Mouse (Mus musculus) forebrain, embryonic 14.5 days (tissue): ENCODE data around the gene Cdc42se2. TPM values are rescaled to one million over a fixed set of nuclear protein-coding genes. Genes with fewer than 3 reads are reported as not detected.

ENCODE experiments used
- ATAC-seq: fragments of 200-750 bp; cut with Nextera tagmentation; 2 replicates; pipeline ENCODE4 v1.8.0; 2017; ENCODE audit warnings: mild to moderate bottlenecking, moderate library complexity
- DNase-seq: peaks from one replicate; pipeline ENCODE4 v3.0.0-alpha.2; 2015; ENCODE audit warnings: low spot score
- H3K27ac ChIP-seq: fragments of 300-500 bp; sonication (generic); 2 replicates; pipeline ENCODE4 v1.5.1; 2014; ENCODE audit warnings: low read depth, mild to moderate bottlenecking, control low read depth, low read length, moderate library complexity
- H3K27me3 ChIP-seq: fragments of 300-500 bp; sonication (generic); replicated peaks from 2 replicates; pipeline ENCODE4 v1.6.1; 2014; ENCODE audit warnings: low read length, control low read depth, mixed read lengths; ENCODE audit not compliant: control insufficient read depth, insufficient read depth
- H3K36me3 ChIP-seq: fragments of 300-500 bp; sonication (generic); 2 replicates; pipeline ENCODE4 v1.6.1; 2014; ENCODE audit warnings: low read length, control low read depth; ENCODE audit not compliant: control insufficient read depth, insufficient read depth
- H3K4me1 ChIP-seq: fragments of 300-500 bp; sonication (generic); 2 replicates; pipeline ENCODE4 v1.6.1; 2014; ENCODE audit warnings: antibody characterized with exemption, low read length, control low read depth; ENCODE audit not compliant: control insufficient read depth, insufficient read depth
- H3K4me2 ChIP-seq: fragments of 300-500 bp; sonication (generic); 2 replicates; pipeline ENCODE4 v1.6.1; 2014; ENCODE audit warnings: mild to moderate bottlenecking, control low read depth, low read length
- H3K4me3 ChIP-seq: fragments of 300-500 bp; sonication (generic); 2 replicates; pipeline ENCODE4 v1.5.1; 2014; ENCODE audit warnings: low read depth, low read length, control low read depth
- H3K9ac ChIP-seq: fragments of 300-500 bp; sonication (generic); 2 replicates; pipeline ENCODE4 v1.6.1; 2014; ENCODE audit warnings: mild to moderate bottlenecking, low read length, control low read depth, moderate library complexity
- H3K9me3 ChIP-seq: fragments of 300-500 bp; sonication (generic); replicated peaks from 2 replicates; pipeline ENCODE4 v1.6.1; 2016; ENCODE audit warnings: low read length, control low read depth, mixed read lengths; ENCODE audit not compliant: control insufficient read depth
- WGBS: fragments of 180-500 bp; shearing (Covaris S2); extraction: QIAGEN DNeasy Blood & Tissue Kit; methylation state at CpG from one replicate; pipeline ENCODE4 v1.1.7; 2014; 5-methylcytosine and 5-hydroxymethylcytosine counted together
- polyA plus RNA-seq: library from polyadenylated mRNA; unstranded; fragments of >200 nt; fragmentation: Nextera tagmentation; extraction: Ambion mirVana; gene quantifications from 2 replicates; pipeline ENCODE4 v1.2.1, GENCODE M21; 2014

Cdc42se2 gene
- polyA plus RNA-seq, 1 experiment from 2014 or later: 226 TPM

DNA sequence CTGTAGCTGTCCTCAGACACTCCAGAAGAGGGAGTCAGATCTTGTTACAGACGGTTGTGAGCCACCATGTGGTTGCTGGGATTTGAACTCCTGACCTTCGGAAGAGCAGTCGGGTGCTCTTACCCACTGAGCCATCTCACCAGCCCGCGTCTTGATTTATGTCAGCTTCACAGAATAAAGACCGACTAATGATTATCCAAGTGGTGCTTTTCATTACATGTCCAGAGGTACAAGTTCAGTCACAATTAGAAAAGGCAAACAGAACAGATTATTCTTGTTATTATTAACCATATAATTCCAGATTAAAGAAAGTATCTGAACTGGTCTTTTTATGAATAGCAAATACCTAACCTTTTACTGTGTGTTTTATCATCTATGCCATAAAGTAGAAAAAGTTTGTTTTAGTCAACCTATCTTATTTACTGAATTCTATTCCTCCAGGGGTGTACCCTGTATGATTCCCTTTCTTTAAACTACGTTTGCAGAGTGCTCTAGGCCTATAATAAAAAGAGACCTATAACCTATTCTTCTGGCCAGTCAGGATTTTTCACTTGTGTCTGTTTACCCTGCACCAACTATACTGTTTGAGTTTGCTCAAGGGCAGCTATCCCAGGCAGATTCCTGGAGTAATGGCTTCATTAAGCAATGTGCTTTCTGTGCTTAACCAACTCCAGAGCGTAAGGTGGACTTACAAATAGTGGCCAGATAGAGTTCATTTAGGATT lies 113.7 kb downstream of the Cdc42se2 start:
- Histone ChIP-seq H3K27me3 (no peaks in the 10 kb centered on the region), H3K36me3 (peaks cover 8% of the 10 kb centered on the region; the same call in 1 of the 2 replicates), H3K4me1 (no peaks in the 10 kb centered on the region), H3K9ac (no peak overlapping the region), H3K4me3 (no peak overlapping the region), H3K27ac (no peak overlapping the region), H3K9me3 (no peaks in the 10 kb centered on the region), H3K4me2 (no peak overlapping the region)
- WGBS: 85% methylated on average over 8 of the region's 8 CpGs
- no peak for ATAC-seq
- no peak for DNase-seq

Other genes starting within 250 kb of the Cdc42se2 start
- gene Lyrm7, start 73.2 kb upstream of the Cdc42se2 start, polyA plus RNA-seq: 11.4 and 13.2 TPM in 2 replicates
- 757 and 875 TPM in 2 replicates for gene Hint1, start 78.7 kb upstream of the Cdc42se2 start, polyA plus RNA-seq
- gene Gpx3, start 114.8 kb upstream of the Cdc42se2 start, polyA plus RNA-seq: 19.4 and 24.4 TPM in 2 replicates
- gene Tnip1, start 175.2 kb upstream of the Cdc42se2 start, polyA plus RNA-seq: 8.1 and 9.6 TPM in 2 replicates
- 41.6 and 48.5 TPM in 2 replicates for gene Anxa6, start 245.8 kb upstream of the Cdc42se2 start, polyA plus RNA-seq